Mouse (Mus musculus) testis, adult 2 months (tissue): Measurements from ENCODE around the gene Jak3.

Experiments used
- CTCF ChIP-seq: fragments of 200-500 bp; IDR thresholded peaks from 2 replicates; pipeline ENCODE4 v1.5.1; 2012; ENCODE audit warnings: low read depth, mild to moderate bottlenecking, inconsistent platforms, low read length, moderate library complexity; ENCODE audit not compliant: control insufficient read depth, insufficient read depth, insufficient replicate concordance
- POLR2A ChIP-seq: fragments of 200-500 bp; IDR thresholded peaks from 2 replicates; pipeline ENCODE4 v1.6.1; 2012; ENCODE audit warnings: low read depth, mild to moderate bottlenecking, inconsistent platforms, low read length, moderate library complexity; ENCODE audit not compliant: control insufficient read depth

DNA sequence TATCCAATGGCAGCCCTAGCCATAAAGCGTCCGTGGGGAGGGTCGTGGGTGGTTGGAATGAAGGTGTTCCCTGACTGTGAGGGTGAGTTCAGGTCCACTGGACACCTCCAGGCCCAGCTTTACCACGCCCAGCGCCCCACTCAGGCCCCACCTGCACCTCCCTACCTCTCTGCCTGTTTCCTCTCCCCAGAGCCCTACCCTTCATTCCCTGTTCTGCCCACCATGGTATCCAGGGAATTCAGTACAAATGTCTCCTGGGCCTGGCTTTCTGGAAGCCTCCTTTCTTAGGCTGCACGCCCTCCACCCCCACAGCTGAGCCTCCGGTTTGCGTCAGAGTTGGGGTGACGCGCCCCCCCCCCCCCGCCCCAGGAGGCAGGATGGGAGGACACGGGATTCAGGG is 5.9 kb upstream of the Jak3 start:
- no peak for TF ChIP-seq CTCF
- TF ChIP-seq POLR2A: no peak
